Mouse (Mus musculus): Measurements from ENCODE around the gene Iqca. TPM values are rescaled to one million over a fixed set of nuclear protein-coding genes. Genes with fewer than 3 reads are reported as not detected.

Gene Iqca
- polyA plus RNA-seq (2012; rRNA removed): 16.8 and 19.1 TPM in 2 replicates

- H3K4me1 ChIP-seq (ENCODE audit: control insufficient read depth, insufficient read depth, low read length): peaks cover 10% of the 10 kb centered on the region
- peak within 1 kb of the TSS; percentile 75 for H3K4me3 ChIP-seq (ENCODE audit: control insufficient read depth, low read depth, low read length)
- H3K36me3 ChIP-seq (ENCODE audit: control insufficient read depth, insufficient read depth, low read length): no peaks in the 10 kb centered on the region
- no peaks in the 10 kb centered on the region for H3K27me3 ChIP-seq (ENCODE audit: control insufficient read depth, insufficient read depth, low read length)
- TF ChIP-seq POLR2A (IDR thresholded peaks at IDR 0.05; ENCODE audit: control insufficient read depth, low read depth, low read length) (peak; percentile 68; the same call in 1 of the 2 replicates), CTCF (IDR thresholded peaks at IDR 0.05; ENCODE audit: control insufficient read depth, insufficient read depth, insufficient replicate concordance, low read depth, low read length) (no peak)
- no peak within 1 kb of the TSS for H3K27ac ChIP-seq (ENCODE audit: control insufficient read depth, insufficient read depth, low read depth, low read length)
These were observed at the start of gene Iqca for GRCm38 (mm10) chr1:90153099-90153744. TSS of gene Iqca (minus strand) at chr1:90153401.

GRCm38 (mm10) chr1:90202207-90202978, 49.2 kb upstream of the Iqca start:
- H3K4me1 ChIP-seq (ENCODE audit: control insufficient read depth, insufficient read depth, low read length): peaks cover 8% of the 10 kb centered on the region
- H3K4me3 ChIP-seq (ENCODE audit: control insufficient read depth, low read depth, low read length): no peak overlapping the region
- H3K27me3 ChIP-seq (ENCODE audit: control insufficient read depth, insufficient read depth, low read length): no peaks in the 10 kb centered on the region
- peak; percentile 17; the same call in 1 of the 2 replicates for TF ChIP-seq CTCF (IDR thresholded peaks at IDR 0.05; ENCODE audit: control insufficient read depth, insufficient read depth, insufficient replicate concordance, low read depth, low read length)
- TF ChIP-seq POLR2A (IDR thresholded peaks at IDR 0.05; ENCODE audit: control insufficient read depth, low read depth, low read length): no peak
- H3K27ac ChIP-seq (ENCODE audit: control insufficient read depth, insufficient read depth, low read depth, low read length): no peak overlapping the region
- H3K36me3 ChIP-seq (ENCODE audit: control insufficient read depth, insufficient read depth, low read length): no peaks in the 10 kb centered on the region

DNA sequence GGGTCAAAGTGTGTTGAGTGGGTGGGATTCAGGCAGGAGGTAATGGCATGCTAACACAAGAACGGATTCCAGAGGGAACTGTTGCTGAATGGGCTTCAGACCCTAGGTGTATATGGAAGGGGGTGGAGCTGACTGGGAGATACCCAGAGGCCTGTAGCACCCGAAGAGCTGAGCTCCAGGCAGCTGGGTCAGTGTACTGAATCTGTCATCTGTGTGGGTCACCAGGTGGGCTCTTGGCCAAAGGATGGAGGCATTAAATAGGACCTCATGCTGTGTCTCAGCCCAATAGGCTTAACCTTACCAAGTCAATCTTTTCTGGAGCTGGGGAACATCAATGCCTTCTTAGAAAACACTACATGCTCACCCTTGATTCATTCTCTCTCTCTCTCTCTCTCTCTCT, 48.5 kb upstream of the Iqca start:
- Histone ChIP-seq H3K4me1 (ENCODE audit: control insufficient read depth, insufficient read depth, low read length) (peaks cover 6% of the 10 kb centered on the region), H3K36me3 (ENCODE audit: control insufficient read depth, insufficient read depth, low read length) (no peaks in the 10 kb centered on the region), H3K4me3 (ENCODE audit: control insufficient read depth, low read depth, low read length) (no peak overlapping the region), H3K27me3 (ENCODE audit: control insufficient read depth, insufficient read depth, low read length) (no peaks in the 10 kb centered on the region), H3K27ac (ENCODE audit: control insufficient read depth, insufficient read depth, low read depth, low read length) (no peak overlapping the region)
- TF ChIP-seq CTCF (IDR thresholded peaks at IDR 0.05; ENCODE audit: control insufficient read depth, insufficient read depth, insufficient replicate concordance, low read depth, low read length) (no peak), POLR2A (IDR thresholded peaks at IDR 0.05; ENCODE audit: control insufficient read depth, low read depth, low read length) (no peak)

- H3K4me3 ChIP-seq (ENCODE audit: control insufficient read depth, low read depth, low read length): no peak overlapping the region
- H3K27ac ChIP-seq (ENCODE audit: control insufficient read depth, insufficient read depth, low read depth, low read length): no peak overlapping the region
- no peaks in the 10 kb centered on the region for H3K27me3 ChIP-seq (ENCODE audit: control insufficient read depth, insufficient read depth, low read length)
- peaks cover 6% of the 10 kb centered on the region for H3K4me1 ChIP-seq (ENCODE audit: control insufficient read depth, insufficient read depth, low read length)
- no peaks in the 10 kb centered on the region for H3K36me3 ChIP-seq (ENCODE audit: control insufficient read depth, insufficient read depth, low read length)
- TF ChIP-seq POLR2A (IDR thresholded peaks at IDR 0.05; ENCODE audit: control insufficient read depth, low read depth, low read length) (no peak), CTCF (IDR thresholded peaks at IDR 0.05; ENCODE audit: control insufficient read depth, insufficient read depth, insufficient replicate concordance, low read depth, low read length) (no peak)
These were observed 48.0 kb upstream of the Iqca start for GRCm38 (mm10) chr1:90201246-90201645.

- TF ChIP-seq POLR2A (IDR thresholded peaks at IDR 0.05; ENCODE audit: control insufficient read depth, low read depth, low read length) (no peak), CTCF (IDR thresholded peaks at IDR 0.05; ENCODE audit: control insufficient read depth, insufficient read depth, insufficient replicate concordance, low read depth, low read length) (no peak)
- H3K27me3 ChIP-seq (ENCODE audit: control insufficient read depth, insufficient read depth, low read length): no peaks in the 10 kb centered on the region
- H3K36me3 ChIP-seq (ENCODE audit: control insufficient read depth, insufficient read depth, low read length): no peaks in the 10 kb centered on the region
- no peak overlapping the region for H3K27ac ChIP-seq (ENCODE audit: control insufficient read depth, insufficient read depth, low read depth, low read length)
- no peak overlapping the region for H3K4me3 ChIP-seq (ENCODE audit: control insufficient read depth, low read depth, low read length)
- H3K4me1 ChIP-seq (ENCODE audit: control insufficient read depth, insufficient read depth, low read length): no peaks in the 10 kb centered on the region; the same call in 1 of the 2 replicates
These were observed 35.8 kb upstream of the Iqca start for GRCm38 (mm10) chr1:90189046-90189445.

- TF ChIP-seq POLR2A (IDR thresholded peaks at IDR 0.05; ENCODE audit: control insufficient read depth, low read depth, low read length) (no peak), CTCF (IDR thresholded peaks at IDR 0.05; ENCODE audit: control insufficient read depth, insufficient read depth, insufficient replicate concordance, low read depth, low read length) (no peak)
- Histone ChIP-seq H3K27ac (ENCODE audit: control insufficient read depth, insufficient read depth, low read depth, low read length) (no peak overlapping the region), H3K4me1 (ENCODE audit: control insufficient read depth, insufficient read depth, low read length) (no peaks in the 10 kb centered on the region; the same call in 1 of the 2 replicates), H3K36me3 (ENCODE audit: control insufficient read depth, insufficient read depth, low read length) (no peaks in the 10 kb centered on the region), H3K27me3 (ENCODE audit: control insufficient read depth, insufficient read depth, low read length) (no peaks in the 10 kb centered on the region), H3K4me3 (ENCODE audit: control insufficient read depth, low read depth, low read length) (no peak overlapping the region)
These were observed 33.7 kb upstream of the Iqca start for GRCm38 (mm10) chr1:90186874-90187273.

DNA sequence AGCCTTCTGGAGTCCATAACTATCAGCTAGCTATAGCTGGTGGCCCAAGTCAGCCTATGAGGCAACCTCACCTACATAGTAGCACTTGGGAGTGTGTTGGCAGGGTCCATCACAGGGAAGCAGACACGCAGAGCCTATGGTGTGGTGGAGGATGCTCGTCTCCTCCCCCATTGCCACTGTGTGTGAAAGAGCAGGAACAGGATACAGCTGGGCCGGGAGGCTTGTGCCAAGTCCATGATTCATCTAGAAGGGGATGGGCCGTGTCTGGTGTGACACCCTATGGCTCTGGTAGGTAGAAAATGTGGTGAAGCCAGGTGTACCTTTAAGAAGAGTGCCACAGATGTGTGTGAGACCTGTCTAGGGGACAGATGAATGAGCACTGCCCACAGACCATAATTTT, 33.0 kb upstream of the Iqca start:
- TF ChIP-seq CTCF (IDR thresholded peaks at IDR 0.05; ENCODE audit: control insufficient read depth, insufficient read depth, insufficient replicate concordance, low read depth, low read length): no peak
- TF ChIP-seq POLR2A (IDR thresholded peaks at IDR 0.05; ENCODE audit: control insufficient read depth, low read depth, low read length): no peak
- Histone ChIP-seq H3K4me3 (ENCODE audit: control insufficient read depth, low read depth, low read length) (no peak overlapping the region), H3K27me3 (ENCODE audit: control insufficient read depth, insufficient read depth, low read length) (no peaks in the 10 kb centered on the region)

More for the DNA sequence above, 33.0 kb upstream of the Iqca start:
- H3K4me1 ChIP-seq (ENCODE audit: control insufficient read depth, insufficient read depth, low read length): no peaks in the 10 kb centered on the region
- H3K36me3 ChIP-seq (ENCODE audit: control insufficient read depth, insufficient read depth, low read length): no peaks in the 10 kb centered on the region
- no peak overlapping the region for H3K27ac ChIP-seq (ENCODE audit: control insufficient read depth, insufficient read depth, low read depth, low read length)

Data from testis, adult 2 months (tissue).